Mouse (Mus musculus) heart, adult 11 months (tissue): Measurements from ENCODE around the gene Rbms2.
A peak's percentile ranks its signal among the peaks of the same experiment; 100 is the strongest.

Source experiments
- DNase-seq: peaks from one replicate; pipeline ENCODE4 v3.0.0; 2022

Rbms2 gene

DNA sequence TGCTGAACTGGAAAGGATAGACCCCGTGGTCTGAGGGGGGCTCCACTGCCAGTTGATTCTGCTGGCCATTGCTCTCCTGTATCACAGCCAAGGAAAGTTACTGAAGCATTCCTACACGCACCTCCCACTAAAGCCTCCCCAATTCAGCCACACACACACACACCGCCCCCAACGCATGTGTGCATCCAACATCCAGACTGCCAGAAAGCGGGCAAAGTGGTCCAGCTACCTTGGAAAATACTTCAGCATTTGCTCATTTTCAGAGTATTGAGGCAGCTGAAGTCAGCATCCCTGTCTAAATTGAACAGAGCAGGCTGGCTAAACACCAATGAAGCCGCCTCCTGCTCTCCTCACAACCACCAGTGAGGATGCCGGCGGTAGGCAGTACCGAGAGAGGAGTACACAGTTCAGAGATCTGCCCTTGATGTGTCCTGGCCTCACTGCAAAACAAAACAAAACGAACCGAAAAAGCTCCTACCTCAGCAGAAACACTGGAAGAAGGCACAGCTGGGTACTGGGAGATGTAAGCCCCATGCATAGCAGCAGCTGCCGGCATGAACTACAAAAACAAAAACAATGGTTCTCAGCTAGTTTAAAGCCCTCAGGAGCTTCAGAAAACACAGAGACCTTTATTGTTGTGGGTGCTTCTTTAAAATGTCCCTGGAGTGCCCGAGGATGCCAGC, 46.3 kb downstream of the Rbms2 start:
- DNase-seq, result no peak

DNA sequence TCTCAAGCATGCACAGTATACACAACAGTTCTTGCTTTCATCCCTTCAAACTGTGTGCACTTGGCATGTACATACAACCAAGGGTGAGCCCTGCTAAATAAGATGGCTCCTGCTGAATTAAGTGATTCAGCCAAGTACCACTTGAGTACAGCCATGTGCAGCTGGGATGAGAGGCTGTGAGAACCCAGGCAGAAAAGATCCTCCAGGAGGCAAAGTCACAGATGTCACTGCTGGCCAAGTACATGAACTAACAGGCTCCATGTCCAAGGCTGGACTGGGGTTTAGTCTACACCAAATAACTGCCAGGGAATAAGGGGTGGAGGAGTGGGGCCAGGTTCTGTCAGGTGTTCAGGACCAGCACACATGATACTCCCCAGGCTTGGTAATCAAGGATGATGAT, 48.3 kb downstream of the Rbms2 start:
- DNase-seq, result peak; percentile 82

DNA sequence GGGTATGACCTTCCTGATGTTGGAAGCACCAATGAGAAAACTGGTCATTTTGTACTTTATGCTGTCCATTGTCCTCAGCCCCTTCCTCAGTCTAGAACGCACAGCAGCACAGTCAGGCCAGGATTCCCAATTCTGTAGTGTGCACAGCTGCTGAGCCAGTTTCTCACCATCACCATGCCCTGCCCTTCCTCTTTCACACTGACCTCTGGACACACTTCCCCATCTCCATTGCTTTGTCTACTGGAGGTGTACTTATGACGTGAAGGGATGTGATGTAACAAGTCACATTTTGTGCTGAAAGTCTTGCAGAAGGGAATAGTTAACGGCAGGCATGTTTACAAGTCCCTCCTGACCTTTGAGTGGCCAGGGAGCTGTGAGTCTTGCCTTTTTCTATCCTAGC, 48.8 kb downstream of the Rbms2 start:
- peak; percentile 89 for DNase-seq

DNA sequence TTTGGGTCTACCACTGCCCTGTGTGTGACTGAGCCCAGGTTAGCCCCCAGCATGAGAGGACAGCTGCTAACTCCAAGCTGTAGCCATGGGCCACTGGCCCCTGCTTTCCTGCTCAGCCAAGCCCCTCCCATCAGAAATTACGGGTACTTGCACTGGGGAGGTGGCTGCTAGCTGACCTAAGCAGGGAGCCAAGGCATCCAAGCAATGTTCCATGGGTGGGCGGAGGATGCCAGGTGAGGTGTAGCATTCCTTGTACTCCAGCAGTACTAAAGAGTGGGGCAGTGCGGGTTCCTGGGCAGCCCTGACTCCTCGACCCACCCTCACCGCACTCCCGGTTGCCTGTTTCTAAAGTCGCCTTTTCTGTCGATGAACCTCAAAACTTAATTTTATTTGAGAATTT, 52.0 kb downstream of the Rbms2 start:
- peak; percentile 90 for DNase-seq

DNA sequence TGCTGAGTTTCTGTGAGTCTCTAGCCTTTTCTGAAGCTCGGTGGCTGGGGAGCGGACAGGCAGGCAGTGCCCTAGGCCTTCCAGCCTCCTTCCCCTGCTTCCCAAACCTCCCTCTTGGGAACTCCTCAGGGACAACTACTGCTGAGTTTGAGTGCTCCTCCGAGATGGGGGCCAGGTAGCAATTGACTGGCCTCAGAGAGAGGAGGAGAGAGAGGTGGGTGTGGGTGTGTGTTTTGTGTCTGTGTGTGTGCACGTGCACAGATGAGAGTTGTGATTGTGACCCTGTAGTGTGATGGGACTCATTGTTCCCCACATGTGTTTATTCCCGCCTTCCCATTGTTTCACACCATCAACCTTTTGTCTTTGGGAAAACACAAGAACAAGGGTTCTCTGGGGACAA, 52.6 kb downstream of the Rbms2 start:
- peak; percentile 83 for DNase-seq

DNA sequence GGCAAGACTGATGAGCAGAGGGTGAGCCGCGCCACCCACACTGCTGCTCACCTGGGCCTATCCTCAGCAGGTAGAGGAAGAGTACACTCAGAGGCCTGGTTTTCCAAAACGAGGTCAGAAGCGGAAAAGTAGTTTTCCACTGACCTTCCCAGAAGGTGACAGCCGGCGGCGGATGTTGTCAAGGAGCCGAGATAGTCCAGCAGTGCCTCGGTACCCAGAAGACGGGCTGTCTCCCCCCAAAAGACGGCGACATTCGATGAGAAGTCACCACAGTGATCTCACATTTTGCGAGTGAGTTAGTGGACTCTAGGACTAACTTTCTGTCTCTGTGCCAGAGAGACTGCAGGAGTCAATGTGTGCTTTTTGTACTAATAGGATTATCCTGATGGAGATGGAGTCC, 54.1 kb downstream of the Rbms2 start:
- DNase-seq, result peak; percentile 89

DNA sequence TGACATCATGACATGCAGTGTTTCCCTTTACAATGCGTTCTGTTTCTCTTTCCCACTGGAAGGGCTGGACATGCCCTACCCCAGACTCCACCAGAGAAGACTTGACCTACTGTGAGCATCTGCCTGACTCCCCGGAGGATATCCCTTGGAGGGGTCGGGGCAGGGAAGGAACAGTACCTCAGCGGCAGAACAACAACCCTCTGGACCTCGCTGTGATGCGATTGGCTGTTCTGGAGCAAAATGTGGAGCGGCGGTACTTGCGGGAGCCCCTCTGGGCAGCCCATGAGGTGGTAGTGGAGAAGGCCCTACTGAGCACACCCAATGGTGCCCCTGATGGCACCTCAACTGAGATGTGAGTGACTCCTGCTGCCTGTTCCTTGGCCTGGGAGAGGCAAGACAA, 55.3 kb downstream of the Rbms2 start:
- DNase-seq, result peak; percentile 90

DNA sequence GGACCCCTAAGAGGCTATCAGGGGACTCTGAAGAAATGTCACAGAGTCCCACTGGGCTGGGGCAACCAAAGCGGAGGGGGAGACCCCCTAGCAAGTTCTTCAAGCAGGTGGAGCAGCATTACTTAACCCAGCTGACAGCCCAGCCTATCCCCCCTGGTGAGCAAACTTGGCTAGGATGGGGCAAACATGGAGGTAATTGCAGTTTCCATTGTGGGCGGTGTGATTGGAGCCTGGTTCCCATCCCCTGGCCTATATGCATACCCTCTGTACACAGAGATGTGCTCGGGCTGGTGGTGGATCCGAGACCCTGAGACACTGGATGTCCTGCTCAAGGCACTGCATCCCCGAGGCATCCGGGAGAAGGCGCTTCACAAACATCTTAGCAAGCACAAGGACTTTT, 56.3 kb downstream of the Rbms2 start:
- peak; percentile 88 for DNase-seq

DNA sequence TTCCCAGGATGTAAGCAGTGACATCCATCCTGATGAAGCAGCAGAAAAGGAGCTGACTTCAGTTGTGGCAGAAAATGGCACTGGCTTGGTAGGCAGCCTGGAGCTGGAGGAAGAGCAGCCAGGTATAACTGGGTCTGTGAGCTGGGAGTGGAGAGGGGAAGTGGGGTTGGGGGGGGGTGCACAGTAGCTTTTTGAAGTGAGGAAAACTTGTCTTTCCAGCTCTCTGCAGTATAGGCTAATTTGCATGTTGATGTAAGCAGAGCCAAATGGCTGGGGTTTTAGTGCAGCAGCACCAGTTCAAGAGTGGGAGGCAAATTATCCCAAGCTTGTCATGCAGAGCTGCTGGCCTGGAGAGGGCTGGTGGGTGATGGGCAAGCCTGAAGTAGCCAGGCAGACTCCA, 68.9 kb downstream of the Rbms2 start:
- no peak for DNase-seq

DNA sequence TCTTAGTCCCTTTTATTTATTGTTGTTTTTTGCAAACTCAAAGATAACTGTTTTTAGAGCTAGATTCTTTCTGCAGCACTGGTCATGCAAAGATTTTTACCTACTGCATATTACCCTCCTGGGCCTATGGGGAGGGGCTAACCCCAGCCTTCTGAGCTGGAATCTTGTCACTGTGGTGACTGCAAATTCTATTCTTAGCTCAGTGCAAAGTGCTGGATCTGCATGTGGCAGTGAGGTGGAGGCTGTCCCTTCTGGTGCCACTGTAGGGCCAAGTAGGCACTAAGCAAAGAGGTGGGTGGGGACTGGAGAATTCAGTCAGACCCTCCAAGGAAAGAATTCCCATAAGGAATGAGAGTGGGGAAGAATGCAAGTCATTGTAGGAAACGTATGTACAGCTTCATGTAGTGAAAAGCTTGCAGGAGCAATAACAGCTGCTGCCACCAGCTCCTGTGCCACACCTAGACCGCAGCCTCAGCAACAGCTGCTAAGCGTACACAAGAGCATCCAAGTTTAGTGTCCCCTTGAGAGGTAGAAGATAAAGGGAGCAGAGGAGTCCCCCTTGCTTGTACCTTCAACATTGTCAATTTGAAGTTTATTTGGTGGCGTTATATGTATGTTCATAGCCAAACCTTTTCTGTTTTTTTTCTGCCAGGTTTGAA, 69.9 kb downstream of the Rbms2 start:
- no peak for DNase-seq

DNA sequence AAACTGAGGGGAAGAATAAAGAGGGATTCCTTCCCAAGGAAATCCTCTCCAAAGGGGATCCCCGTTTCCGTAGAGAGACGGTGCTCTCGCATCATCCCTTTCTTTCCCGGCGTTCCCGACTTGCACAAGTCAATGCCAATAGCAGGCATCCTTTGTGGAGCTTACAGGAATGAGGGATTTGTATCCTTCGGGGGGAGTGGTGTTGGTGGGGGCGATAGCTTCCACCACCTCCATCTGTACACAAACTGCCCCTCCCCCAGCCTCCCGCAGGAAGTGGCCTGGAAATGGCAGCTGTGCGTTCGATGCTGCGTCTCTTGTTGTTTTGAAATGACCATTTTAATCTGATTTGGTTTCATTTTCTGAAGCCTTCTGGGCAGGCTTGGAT, 82.5 kb downstream of the Rbms2 start:
- peak; percentile 97 for DNase-seq

DNA sequence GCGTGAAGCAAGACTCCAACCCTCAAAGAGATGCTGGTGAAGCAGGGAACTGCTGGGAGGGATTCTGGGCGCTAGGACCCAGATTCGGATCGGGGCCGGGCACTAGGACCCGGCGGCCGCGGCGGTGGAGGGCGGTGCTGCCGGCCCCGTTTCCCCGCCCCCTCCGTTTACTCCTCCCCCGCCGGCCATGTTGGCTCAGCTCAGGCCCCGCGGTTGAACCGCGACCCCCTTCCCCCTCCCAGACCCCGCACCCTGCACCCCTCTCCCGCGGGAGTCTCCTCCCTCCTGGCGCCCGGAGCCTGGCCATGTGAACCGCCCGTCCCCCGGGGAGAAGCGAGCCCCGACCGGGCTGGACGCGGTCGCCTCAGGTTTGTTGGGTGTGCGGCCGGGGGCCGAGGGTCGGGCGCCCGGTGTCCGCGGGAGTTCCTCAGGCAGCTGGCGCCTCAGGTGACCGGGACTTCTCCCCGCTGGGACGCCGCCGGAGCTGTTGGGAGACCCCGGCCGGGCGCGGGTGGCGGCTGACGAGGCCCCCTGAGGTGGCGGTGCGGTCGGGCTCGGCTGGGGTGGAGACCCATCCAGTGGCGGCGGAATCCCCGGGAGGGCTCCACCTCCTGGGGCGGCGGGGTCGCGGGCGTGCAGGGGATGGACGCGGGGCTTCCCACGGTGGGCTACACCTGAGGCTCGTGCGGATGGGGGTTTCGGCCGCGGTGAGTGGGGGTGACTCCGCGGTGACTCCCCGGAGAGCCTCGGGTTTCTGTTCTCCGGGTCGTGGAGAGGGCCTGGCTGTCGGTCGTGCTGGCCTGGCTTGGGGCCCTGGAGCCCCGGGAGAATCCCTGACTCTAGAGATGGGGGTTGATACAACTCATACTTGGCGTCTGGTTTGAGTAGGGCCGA, 83.2 kb downstream of the Rbms2 start:
- peak; percentile 98 for DNase-seq

DNA sequence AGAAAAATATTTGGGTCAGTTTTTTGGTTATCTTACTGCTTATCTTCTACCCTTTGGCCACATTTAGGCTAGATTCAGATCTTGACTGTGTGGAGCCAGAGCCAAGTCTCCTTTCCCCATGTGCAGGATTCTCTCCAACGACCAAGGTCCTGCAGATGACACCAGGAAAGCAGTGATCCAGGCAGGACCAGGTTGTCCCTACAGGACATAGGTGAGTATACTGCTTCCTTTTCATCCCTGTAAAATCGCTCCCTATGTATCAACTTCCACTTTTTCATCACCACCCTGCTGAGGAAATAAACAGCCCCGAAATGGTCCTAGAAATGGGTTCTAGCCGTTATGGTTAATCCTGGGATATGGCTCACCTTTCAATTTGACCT, 83.8 kb downstream of the Rbms2 start:
- DNase-seq, result no peak

DNA sequence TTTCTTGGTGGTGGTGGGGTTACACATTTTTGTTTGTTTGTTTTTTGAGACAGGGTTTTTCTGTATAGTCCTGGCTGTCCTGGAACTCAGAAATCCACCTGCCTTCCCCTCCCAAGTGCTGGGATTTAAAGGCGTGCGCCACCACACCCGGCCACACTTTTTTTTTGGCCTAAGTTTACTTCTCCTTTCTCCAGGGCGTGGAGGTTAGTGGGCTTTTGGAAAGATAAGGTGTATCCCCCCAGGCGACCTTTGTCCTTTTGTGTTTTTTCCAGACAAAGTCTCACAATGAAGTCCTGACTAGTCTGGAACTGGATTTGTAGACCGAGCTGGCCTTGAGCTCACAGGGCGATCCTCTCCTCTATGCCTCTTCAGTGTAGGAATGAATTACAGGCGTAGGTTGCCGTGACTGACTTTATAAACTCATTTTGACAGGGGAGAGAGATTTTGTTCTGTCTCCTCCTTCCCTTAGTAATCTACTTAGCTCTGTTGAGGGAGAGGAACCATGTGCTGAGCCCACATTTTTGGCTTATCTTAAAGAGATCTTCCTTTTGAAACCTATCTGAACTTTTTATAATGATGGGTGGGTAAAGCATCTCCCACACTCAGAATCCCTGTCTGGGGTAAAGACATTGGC, 85.0 kb downstream of the Rbms2 start:
- no peak for DNase-seq

DNA sequence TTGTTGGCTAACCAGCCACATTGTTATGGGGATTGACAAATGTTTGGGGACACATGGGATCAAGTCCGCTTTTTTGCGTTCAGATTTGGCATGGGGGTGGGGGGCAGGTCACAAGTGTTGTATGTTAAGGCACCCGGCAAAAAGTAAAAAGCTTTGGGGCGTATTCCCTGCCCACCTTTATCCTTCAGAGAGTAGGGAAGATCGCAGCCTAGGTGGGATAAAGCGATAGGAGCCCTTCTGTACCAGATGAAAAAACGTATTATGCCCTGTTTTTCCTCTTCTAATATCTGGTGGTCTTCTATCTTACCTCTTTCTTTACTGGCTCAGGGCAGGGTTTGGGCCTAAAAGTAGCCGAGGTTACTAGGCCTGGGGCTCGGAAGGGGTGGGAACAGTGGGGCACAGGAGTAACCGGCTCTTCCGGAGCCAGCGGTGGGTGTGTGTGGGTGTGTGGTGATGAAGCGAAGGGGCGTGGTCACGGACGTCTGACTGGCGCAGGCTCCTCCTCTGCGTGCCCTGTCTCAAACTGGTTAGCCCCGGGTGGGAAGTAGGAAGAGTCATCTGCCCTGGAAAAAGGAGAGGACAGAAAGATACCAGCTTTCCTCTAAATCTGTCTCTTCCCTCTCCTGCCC, 85.6 kb downstream of the Rbms2 start:
- peak; percentile 99 for DNase-seq

DNA sequence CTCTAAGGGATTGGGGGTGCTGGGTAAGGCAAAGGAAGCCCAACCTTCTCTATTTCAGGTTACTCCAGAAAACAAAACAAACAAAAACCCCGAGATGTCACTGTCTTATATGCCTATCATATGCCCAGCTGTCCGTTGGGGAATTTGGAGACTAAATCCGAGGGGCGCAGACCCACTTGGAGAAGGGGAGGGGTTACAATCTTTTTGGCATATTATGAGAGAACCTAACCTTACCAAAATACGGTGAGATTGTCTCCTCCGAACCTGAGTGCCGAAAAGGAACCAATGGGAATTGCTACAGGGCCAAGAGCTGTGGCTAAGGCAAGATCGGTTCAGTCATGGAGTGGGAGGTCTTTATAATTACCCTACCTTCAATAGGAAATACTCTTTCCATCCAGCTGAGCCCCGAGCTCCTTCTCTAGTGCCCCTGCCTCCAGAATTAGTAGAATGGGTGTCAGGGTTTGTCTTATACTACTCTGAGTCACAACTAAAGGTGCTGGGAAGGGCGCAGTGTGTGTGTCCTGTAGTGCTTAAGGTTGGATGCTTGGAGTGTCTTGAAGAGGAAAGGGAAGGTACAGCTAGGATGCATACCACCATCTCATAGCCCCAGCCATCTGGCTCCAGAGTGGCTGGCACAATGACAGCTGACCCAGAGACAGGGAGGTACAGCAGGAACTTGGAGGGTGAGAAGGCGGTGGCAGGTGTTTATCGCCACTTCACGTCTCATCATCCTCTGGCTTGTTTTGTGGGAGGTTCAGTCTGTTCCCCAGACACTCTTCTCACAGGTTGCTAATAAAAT, 86.4 kb downstream of the Rbms2 start:
- DNase-seq, result peak; percentile 96

DNA sequence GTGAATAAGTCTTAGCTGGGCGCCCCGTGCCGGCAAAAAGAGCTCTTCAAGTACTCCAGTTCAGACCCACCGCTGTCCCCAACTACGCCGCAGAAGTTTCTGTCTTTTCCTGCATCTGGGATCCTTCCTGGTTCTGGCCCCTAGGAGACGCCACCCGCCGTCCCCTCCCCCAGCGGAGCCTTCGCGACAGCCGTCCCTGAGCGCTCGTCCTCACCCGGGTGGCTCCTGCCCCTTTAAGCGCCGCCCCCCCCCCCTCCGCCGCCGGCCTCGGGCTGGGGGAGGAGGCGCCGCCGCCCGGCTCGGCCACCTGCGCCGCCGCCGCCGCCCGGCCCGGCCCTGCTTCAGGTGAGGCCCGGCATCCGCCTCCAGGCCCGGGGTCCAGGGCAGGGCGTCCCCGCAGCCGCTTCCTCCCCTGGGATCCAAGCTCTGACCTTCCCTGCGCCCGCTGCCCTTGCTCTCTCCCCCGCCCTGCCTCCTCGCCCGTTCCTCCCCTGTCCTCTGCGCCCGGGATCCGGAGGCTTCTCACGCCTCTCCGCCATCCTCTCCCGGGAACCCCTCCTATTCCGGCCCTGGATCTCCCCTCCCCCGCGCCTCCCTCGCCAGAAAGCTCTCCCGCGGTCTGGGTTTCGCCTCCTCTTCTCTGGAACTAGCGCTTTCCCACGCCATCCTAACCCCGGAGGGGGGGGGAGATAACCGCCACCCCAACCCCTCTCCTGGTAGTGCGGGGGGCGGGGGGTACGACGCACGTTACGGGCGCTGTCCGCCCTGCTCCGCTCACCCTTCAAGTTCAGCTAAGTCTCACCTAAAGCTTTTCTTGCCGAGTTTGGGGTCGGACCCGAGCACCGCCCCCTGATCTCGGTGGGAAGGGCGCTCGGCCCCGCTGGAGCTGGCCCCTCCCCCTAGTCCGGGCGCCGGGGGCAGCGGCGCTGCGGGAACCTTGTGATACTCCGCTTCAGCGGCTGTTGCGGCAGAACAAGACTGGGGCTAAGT, 87.3 kb downstream of the Rbms2 start:
- peak; percentile 99 for DNase-seq

DNA sequence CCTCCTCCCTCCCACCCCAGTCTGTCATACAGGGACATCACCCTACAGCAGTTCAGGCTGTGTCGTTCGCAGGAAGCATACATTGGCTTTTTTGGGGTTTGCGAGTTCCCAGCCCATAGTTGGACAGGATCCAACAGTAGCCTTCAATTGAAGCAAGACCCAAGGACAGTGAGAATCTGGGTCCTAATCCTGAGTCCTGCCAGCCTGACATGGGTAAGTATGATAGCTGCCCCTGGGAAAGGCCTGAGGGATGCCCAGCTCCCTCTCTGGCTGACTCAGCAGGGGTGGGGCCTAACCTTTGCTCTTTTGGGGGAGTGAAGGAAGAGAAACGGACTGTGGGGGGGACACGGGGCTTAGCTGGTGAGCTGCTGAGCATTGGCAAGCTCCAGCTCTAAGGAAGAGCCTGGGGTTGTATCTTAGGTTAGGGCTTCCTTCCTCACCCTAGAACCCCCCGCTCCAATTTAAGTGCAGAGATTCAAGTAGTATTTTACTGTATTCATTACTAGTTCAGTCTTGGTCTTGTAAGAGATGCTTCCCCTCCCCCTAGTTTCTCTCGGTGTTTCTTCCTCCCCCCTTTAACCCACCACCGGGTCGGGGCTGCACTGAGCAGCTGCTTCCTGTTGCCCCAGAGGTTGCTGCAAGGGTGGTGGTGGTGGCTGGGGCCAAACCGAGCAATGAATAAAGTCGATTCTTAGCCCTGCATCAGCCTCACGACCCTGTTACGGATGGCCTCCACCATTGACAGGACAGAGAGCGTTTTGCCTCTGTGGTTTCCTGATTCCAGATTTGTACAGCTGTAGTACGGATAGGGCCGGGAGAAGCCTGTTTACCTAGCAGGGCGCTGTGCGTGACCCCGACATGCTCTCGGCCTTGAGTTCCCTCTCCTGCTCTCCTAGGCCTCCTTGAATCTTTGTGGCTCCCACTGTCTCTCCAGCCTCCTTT, 88.3 kb downstream of the Rbms2 start, which contains the start of gene Baz2a:
TSS of gene Baz2a (plus strand) at position 14 of the 942 bp plus-strand sequence.
- peak; percentile 98 for DNase-seq
